Mouse (Mus musculus): ENCODE data around the gene Scaf4. TPM values are rescaled to one million over a fixed set of nuclear protein-coding genes. Genes with fewer than 3 reads are reported as not detected.
"Not testable (repeated sequence)": the region's sequence is repeated elsewhere in the genome, so short reads cannot be mapped to it uniquely, and the experiment has no call there.

Scaf4 gene
- polyA plus RNA-seq, 1 experiment from 2014 or later: 7.9 TPM

- H3K27ac ChIP-seq (ENCODE audit: low read length): peak overlapping the region; percentile 61
- no peak overlapping the region for H3K4me2 ChIP-seq (ENCODE audit: low read depth, low read length)
- peaks cover 41% of the 10 kb centered on the region for H3K4me1 ChIP-seq (ENCODE audit: control insufficient read depth, low read depth, low read length)
- H3K9me3 ChIP-seq (replicated peaks; ENCODE audit: control insufficient read depth, low read length): no peaks in the 10 kb centered on the region
- ATAC-seq (ENCODE audit: low read depth): no peak
- 63% methylated on average over 3 of the region's 3 CpGs for WGBS (ENCODE audit: insufficient replicate concordance)
- H3K4me3 ChIP-seq (ENCODE audit: low read depth, low read length): no peak overlapping the region
- no peak overlapping the region for H3K9ac ChIP-seq (ENCODE audit: low read depth, low read length)
- H3K36me3 ChIP-seq (ENCODE audit: control insufficient read depth, insufficient read depth): no peaks in the 10 kb centered on the region
- no peaks in the 10 kb centered on the region for H3K27me3 ChIP-seq (ENCODE audit: control insufficient read depth, insufficient read depth, low read depth, low read length)
These were observed 66.9 kb downstream of the Scaf4 start for GRCm38 (mm10) chr16:90217356-90217755.

- H3K4me1 ChIP-seq (ENCODE audit: control insufficient read depth, low read depth, low read length): peaks cover 39% of the 10 kb centered on the region
- no peak overlapping the region for H3K9ac ChIP-seq (ENCODE audit: low read depth, low read length)
- no peaks in the 10 kb centered on the region for H3K36me3 ChIP-seq (ENCODE audit: control insufficient read depth, insufficient read depth)
- no peaks in the 10 kb centered on the region for H3K9me3 ChIP-seq (replicated peaks; ENCODE audit: control insufficient read depth, low read length)
- WGBS (ENCODE audit: insufficient replicate concordance): 84% methylated on average over 2 of the region's 2 CpGs
- H3K4me3 ChIP-seq (ENCODE audit: low read depth, low read length): no peak overlapping the region
- no peaks in the 10 kb centered on the region for H3K27me3 ChIP-seq (ENCODE audit: control insufficient read depth, insufficient read depth, low read depth, low read length)
- H3K27ac ChIP-seq (ENCODE audit: low read length): no peak overlapping the region
- no peak for ATAC-seq (ENCODE audit: low read depth)
- H3K4me2 ChIP-seq (ENCODE audit: low read depth, low read length): no peak overlapping the region
These were observed 67.9 kb downstream of the Scaf4 start for GRCm38 (mm10) chr16:90216414-90216813.

GRCm38 (mm10) chr16:90215879-90216278, 68.4 kb downstream of the Scaf4 start:
- not testable (repeated sequence) for H3K9me3 ChIP-seq (replicated peaks; ENCODE audit: control insufficient read depth, low read length); ATAC-seq (ENCODE audit: low read depth); H3K4me3 ChIP-seq (ENCODE audit: low read depth, low read length); H3K9ac ChIP-seq (ENCODE audit: low read depth, low read length); H3K36me3 ChIP-seq (ENCODE audit: control insufficient read depth, insufficient read depth); H3K27me3 ChIP-seq (ENCODE audit: control insufficient read depth, insufficient read depth, low read depth, low read length); H3K4me2 ChIP-seq (ENCODE audit: low read depth, low read length); H3K27ac ChIP-seq (ENCODE audit: low read length)
- H3K4me1 ChIP-seq (ENCODE audit: control insufficient read depth, low read depth, low read length): peaks cover 39% of the 10 kb centered on the region
- 73% methylated on average over 5 of the region's 5 CpGs for WGBS (ENCODE audit: insufficient replicate concordance)

DNA sequence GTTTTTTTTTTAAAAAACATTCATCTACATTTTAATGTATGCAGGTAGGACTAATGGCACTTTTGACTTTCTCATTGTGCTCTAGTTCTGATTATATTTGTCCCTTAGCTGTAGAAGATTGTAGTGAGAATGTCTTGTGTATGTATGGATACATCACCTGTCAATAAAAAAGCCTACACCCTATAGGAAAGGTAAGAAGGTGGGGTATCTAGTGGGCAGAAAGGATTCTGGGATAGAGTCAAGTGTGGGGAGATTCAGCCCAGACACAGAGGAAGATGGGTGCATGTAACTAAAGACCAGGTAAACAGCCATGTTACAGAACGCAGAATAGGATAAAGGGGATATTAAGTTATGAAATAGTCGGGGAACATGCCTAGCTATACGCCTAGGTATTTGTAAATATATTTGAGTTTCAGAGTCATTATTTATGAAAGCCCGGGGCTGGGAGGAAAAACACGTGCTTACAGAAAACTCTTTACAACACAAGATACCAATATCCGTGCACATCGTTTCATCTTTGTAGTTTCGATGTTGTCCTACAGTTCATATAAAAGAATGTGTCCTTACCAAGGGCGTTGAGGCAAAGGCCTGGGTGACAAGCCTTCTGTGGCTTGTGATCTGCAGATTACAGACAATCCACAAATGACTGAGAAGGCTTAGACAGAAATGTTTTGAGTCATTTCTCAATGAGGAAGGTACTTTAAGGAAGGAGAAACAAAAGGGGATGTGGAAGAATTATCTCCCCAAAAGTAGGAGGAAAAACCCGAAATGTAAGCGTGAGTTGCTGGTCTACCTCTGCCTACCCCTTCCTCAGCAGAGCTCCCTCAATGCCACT, 69.4 kb downstream of the Scaf4 start:
- no peak overlapping the region for H3K9ac ChIP-seq (ENCODE audit: low read depth, low read length)
- no peak overlapping the region for H3K4me2 ChIP-seq (ENCODE audit: low read depth, low read length)
- peaks cover 37% of the 10 kb centered on the region for H3K4me1 ChIP-seq (ENCODE audit: control insufficient read depth, low read depth, low read length)
- H3K27ac ChIP-seq (ENCODE audit: low read length): peak overlapping the region; percentile 62
- H3K4me3 ChIP-seq (ENCODE audit: low read depth, low read length): no peak overlapping the region
- no peaks in the 10 kb centered on the region for H3K36me3 ChIP-seq (ENCODE audit: control insufficient read depth, insufficient read depth)
- ATAC-seq (ENCODE audit: low read depth): no peak
- no peaks in the 10 kb centered on the region for H3K9me3 ChIP-seq (replicated peaks; ENCODE audit: control insufficient read depth, low read length)
- WGBS (ENCODE audit: insufficient replicate concordance): 62% methylated on average over 11 of the region's 11 CpGs
- no peaks in the 10 kb centered on the region for H3K27me3 ChIP-seq (ENCODE audit: control insufficient read depth, insufficient read depth, low read depth, low read length)

DNA sequence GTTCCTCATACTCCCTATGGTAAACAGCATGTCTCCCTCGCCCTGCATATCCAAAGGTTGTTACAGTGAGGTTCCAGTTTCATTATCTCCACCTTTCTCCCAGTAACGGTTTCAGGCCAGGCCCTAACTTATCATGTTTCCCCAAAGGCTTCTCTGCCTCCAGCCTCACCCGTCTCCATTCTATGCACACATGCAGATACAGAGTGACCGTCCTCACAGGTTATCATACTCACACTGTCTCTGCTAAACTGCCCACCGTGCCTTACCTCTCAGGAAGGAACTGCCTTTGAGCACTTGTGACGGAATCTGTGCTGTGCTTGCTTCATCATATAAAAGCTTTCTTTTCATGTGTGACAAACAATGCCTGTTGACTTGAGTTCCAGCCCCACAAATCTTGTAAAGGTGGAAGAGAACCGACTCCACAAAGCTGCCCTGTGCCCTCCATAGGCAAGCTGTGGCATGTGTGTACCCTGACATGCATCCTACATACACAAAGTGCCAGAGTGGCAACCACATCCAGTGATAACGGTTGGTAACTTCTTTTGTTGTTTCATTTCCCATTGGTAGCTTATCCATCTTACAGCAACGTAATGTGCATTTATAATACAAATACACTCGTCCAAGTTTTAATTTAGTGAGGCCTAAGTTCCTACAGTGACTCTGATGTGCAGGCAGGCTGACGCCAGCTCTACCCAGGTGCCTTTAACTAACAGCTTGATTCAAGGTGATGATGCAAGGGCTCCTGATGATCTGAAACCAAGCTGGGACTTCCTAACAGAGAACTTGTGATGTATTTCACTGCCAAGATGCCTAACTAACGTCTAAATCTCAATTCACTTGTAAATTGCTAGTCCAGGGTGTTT, 70.6 kb downstream of the Scaf4 start:
- Histone ChIP-seq H3K27ac (ENCODE audit: low read length) (peak overlapping the region; percentile 73), H3K9ac (ENCODE audit: low read depth, low read length) (no peak overlapping the region), H3K36me3 (ENCODE audit: control insufficient read depth, insufficient read depth) (no peaks in the 10 kb centered on the region), H3K27me3 (ENCODE audit: control insufficient read depth, insufficient read depth, low read depth, low read length) (no peaks in the 10 kb centered on the region), H3K9me3 (replicated peaks; ENCODE audit: control insufficient read depth, low read length) (no peaks in the 10 kb centered on the region), H3K4me3 (ENCODE audit: low read depth, low read length) (0 out of 2 replicates have a peak overlapping the region, but pooled peaks have one; percentile 4), H3K4me2 (ENCODE audit: low read depth, low read length) (peak overlapping the region; percentile 29), H3K4me1 (ENCODE audit: control insufficient read depth, low read depth, low read length) (peaks cover 35% of the 10 kb centered on the region)
- WGBS (ENCODE audit: insufficient replicate concordance): 27% methylated on average over 12 of the region's 12 CpGs
- ATAC-seq (ENCODE audit: low read depth): peak; percentile 95

- H3K4me3 ChIP-seq (ENCODE audit: low read depth, low read length): no peak overlapping the region
- ATAC-seq (ENCODE audit: low read depth): no peak
- H3K27me3 ChIP-seq (ENCODE audit: control insufficient read depth, insufficient read depth, low read depth, low read length): no peaks in the 10 kb centered on the region
- WGBS (ENCODE audit: insufficient replicate concordance): 67% methylated on average over 8 of the region's 8 CpGs
- H3K27ac ChIP-seq (ENCODE audit: low read length): no peak overlapping the region
- H3K4me1 ChIP-seq (ENCODE audit: control insufficient read depth, low read depth, low read length): peaks cover 24% of the 10 kb centered on the region
- H3K9me3 ChIP-seq (replicated peaks; ENCODE audit: control insufficient read depth, low read length): no peaks in the 10 kb centered on the region
- no peak overlapping the region for H3K4me2 ChIP-seq (ENCODE audit: low read depth, low read length)
- no peaks in the 10 kb centered on the region for H3K36me3 ChIP-seq (ENCODE audit: control insufficient read depth, insufficient read depth)
- H3K9ac ChIP-seq (ENCODE audit: low read depth, low read length): no peak overlapping the region
These were observed 72.5 kb downstream of the Scaf4 start for GRCm38 (mm10) chr16:90211767-90212166.

DNA sequence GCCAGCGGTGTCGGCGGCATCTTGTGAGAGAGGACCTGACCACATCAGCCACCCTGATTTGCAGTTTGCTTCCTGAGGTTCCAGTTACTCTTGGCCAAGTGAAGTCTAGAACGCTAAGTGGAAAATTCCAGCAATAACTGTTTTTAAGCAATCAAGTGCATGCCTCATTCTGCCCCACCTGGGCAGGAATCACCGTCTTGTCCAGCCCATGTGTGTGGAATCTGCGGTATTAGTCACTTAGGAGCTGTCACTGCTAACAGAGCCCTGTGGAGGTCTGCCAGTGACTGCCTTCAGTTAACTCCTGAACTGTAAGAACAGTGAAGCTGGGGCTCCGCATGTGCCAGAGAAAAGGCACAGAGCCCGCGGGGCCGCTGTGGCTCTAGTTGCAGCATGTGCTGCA, 73.6 kb downstream of the Scaf4 start:
- Histone ChIP-seq H3K4me2 (ENCODE audit: low read depth, low read length) (no peak overlapping the region), H3K4me3 (ENCODE audit: low read depth, low read length) (no peak overlapping the region), H3K36me3 (ENCODE audit: control insufficient read depth, insufficient read depth) (no peaks in the 10 kb centered on the region), H3K27me3 (ENCODE audit: control insufficient read depth, insufficient read depth, low read depth, low read length) (no peaks in the 10 kb centered on the region), H3K27ac (ENCODE audit: low read length) (no peak overlapping the region), H3K4me1 (ENCODE audit: control insufficient read depth, low read depth, low read length) (peaks cover 23% of the 10 kb centered on the region), H3K9me3 (replicated peaks; ENCODE audit: control insufficient read depth, low read length) (no peaks in the 10 kb centered on the region), H3K9ac (ENCODE audit: low read depth, low read length) (no peak overlapping the region)
- no peak for ATAC-seq (ENCODE audit: low read depth)
- WGBS (ENCODE audit: insufficient replicate concordance): 80% methylated on average over 10 of the region's 10 CpGs

- H3K4me3 ChIP-seq (ENCODE audit: low read depth, low read length): no peak overlapping the region
- no peaks in the 10 kb centered on the region for H3K9me3 ChIP-seq (replicated peaks; ENCODE audit: control insufficient read depth, low read length)
- no peak for ATAC-seq (ENCODE audit: low read depth)
- no peaks in the 10 kb centered on the region for H3K36me3 ChIP-seq (ENCODE audit: control insufficient read depth, insufficient read depth)
- no peak overlapping the region for H3K9ac ChIP-seq (ENCODE audit: low read depth, low read length)
- no peak overlapping the region for H3K27ac ChIP-seq (ENCODE audit: low read length)
- H3K4me2 ChIP-seq (ENCODE audit: low read depth, low read length): no peak overlapping the region
- H3K27me3 ChIP-seq (ENCODE audit: control insufficient read depth, insufficient read depth, low read depth, low read length): no peaks in the 10 kb centered on the region
- 55% methylated on average over 3 of the region's 3 CpGs for WGBS (ENCODE audit: insufficient replicate concordance)
- peaks cover 11% of the 10 kb centered on the region for H3K4me1 ChIP-seq (ENCODE audit: control insufficient read depth, low read depth, low read length)
These were observed 75.3 kb downstream of the Scaf4 start for GRCm38 (mm10) chr16:90208996-90209395.

GRCm38 (mm10) chr16:90204868-90205267, 79.4 kb downstream of the Scaf4 start:
- WGBS (ENCODE audit: insufficient replicate concordance): 82% methylated on average over 2 of the region's 2 CpGs
- ATAC-seq (ENCODE audit: low read depth): no peak
- H3K9me3 ChIP-seq (replicated peaks; ENCODE audit: control insufficient read depth, low read length): no peaks in the 10 kb centered on the region
- no peaks in the 10 kb centered on the region for H3K27me3 ChIP-seq (ENCODE audit: control insufficient read depth, insufficient read depth, low read depth, low read length)
- H3K4me2 ChIP-seq (ENCODE audit: low read depth, low read length): no peak overlapping the region
- H3K36me3 ChIP-seq (ENCODE audit: control insufficient read depth, insufficient read depth): no peaks in the 10 kb centered on the region
- no peaks in the 10 kb centered on the region; the same call in 1 of the 2 replicates for H3K4me1 ChIP-seq (ENCODE audit: control insufficient read depth, low read depth, low read length)
- no peak overlapping the region for H3K9ac ChIP-seq (ENCODE audit: low read depth, low read length)
- no peak overlapping the region for H3K27ac ChIP-seq (ENCODE audit: low read length)
- H3K4me3 ChIP-seq (ENCODE audit: low read depth, low read length): no peak overlapping the region

All from liver, embryonic 16.5 days (tissue).